Mouse (Mus musculus): ENCODE measurements around the gene Cfdp1.
A peak's percentile ranks its signal among the peaks of the same experiment; 100 is the strongest.

Gene Cfdp1

GRCm38 (mm10) chr8:111740994-111741393 is 113.1 kb downstream of the Cfdp1 start:
- DNase-seq (ENCODE audit: low spot score in 2 of 2) = no peak

- peak in 1 of 2 experiments; percentile 6 for DNase-seq (ENCODE audit: low spot score in 2 of 2)
Measured at GRCm38 (mm10) chr8:111740301-111740711, 113.8 kb downstream of the Cfdp1 start.

- DNase-seq (ENCODE audit: low spot score in 2 of 2) = peak in 1 of 2 experiments; percentile 4
Measured at GRCm38 (mm10) chr8:111739604-111740003, 114.5 kb downstream of the Cfdp1 start.

- DNase-seq (ENCODE audit: low spot score in 2 of 2) = no peak
Measured at GRCm38 (mm10) chr8:111738867-111739266, 115.2 kb downstream of the Cfdp1 start.

GRCm38 (mm10) chr8:111736321-111736720 is 117.8 kb downstream of the Cfdp1 start:
- DNase-seq (ENCODE audit: low spot score in 2 of 2) = peak in 1 of 2 experiments; percentile 6

GRCm38 (mm10) chr8:111735791-111736190 is 118.3 kb downstream of the Cfdp1 start:
- peak in 1 of 2 experiments; percentile 1 for DNase-seq (ENCODE audit: low spot score in 2 of 2)

GRCm38 (mm10) chr8:111735335-111735761 is 118.7 kb downstream of the Cfdp1 start:
- DNase-seq (ENCODE audit: low spot score in 2 of 2) = peak in 1 of 2 experiments; percentile 4

GRCm38 (mm10) chr8:111734244-111734960 is 119.7 kb downstream of the Cfdp1 start:
- no peak for DNase-seq (ENCODE audit: low spot score in 2 of 2)

- no peak for DNase-seq (ENCODE audit: low spot score in 2 of 2)
Measured at GRCm38 (mm10) chr8:111733581-111734243, 120.4 kb downstream of the Cfdp1 start.

GRCm38 (mm10) chr8:111732406-111733085 is 121.5 kb downstream of the Cfdp1 start:
- no peak for DNase-seq (ENCODE audit: low spot score in 2 of 2)

GRCm38 (mm10) chr8:111732004-111732403 is 122.1 kb downstream of the Cfdp1 start:
- peak; percentile 70 to 77 for DNase-seq (ENCODE audit: low spot score in 2 of 2)

- DNase-seq (ENCODE audit: low spot score in 2 of 2) = no peak
Measured at GRCm38 (mm10) chr8:111731231-111731977, 122.7 kb downstream of the Cfdp1 start.

- DNase-seq (ENCODE audit: low spot score in 2 of 2) = no peak
Measured at GRCm38 (mm10) chr8:111729233-111730170, 124.6 kb downstream of the Cfdp1 start.

GRCm38 (mm10) chr8:111728481-111728880 is 125.6 kb downstream of the Cfdp1 start:
- no peak for DNase-seq (ENCODE audit: low spot score in 2 of 2)

- DNase-seq (ENCODE audit: low spot score in 2 of 2) = no peak
Measured at GRCm38 (mm10) chr8:111727553-111727952, 126.5 kb downstream of the Cfdp1 start.

GRCm38 (mm10) chr8:111726102-111726900 is 127.8 kb downstream of the Cfdp1 start:
- DNase-seq (ENCODE audit: low spot score in 2 of 2) = no peak

- no peak for DNase-seq (ENCODE audit: low spot score in 2 of 2)
Measured at GRCm38 (mm10) chr8:111725341-111725740, 128.8 kb downstream of the Cfdp1 start.

- no peak for DNase-seq (ENCODE audit: low spot score in 2 of 2)
Measured at GRCm38 (mm10) chr8:111720115-111720544, 134.0 kb downstream of the Cfdp1 start.

- DNase-seq (ENCODE audit: low spot score in 2 of 2) = no peak
Measured at GRCm38 (mm10) chr8:111718937-111719336, 135.2 kb downstream of the Cfdp1 start.

All from spleen, postnatal 14 days (tissue).